Mouse (Mus musculus): ENCODE data around the gene Map3k14. TPM values are rescaled to one million over a fixed set of nuclear protein-coding genes. Genes with fewer than 3 reads are reported as not detected.

The Map3k14 gene
- polyA plus RNA-seq, 1 experiment: 2.3 TPM

GRCm38 (mm10) chr11:103198911-103199803 lies 68.1 kb downstream of the Map3k14 start:
- H3K27me3 ChIP-seq (replicated peaks): peaks cover 64% of the 10 kb centered on the region
- H3K36me3 ChIP-seq (replicated peaks; ENCODE audit: low read length): peaks cover 50% of the 10 kb centered on the region
- no peak for TF ChIP-seq FLI1 (IDR thresholded peaks at IDR 0.05; ENCODE audit: low read length)
- no peak for TF ChIP-seq GATA1 (IDR thresholded peaks at IDR 0.05; ENCODE audit: borderline replicate concordance, low read length)
- H3K4me3 ChIP-seq (replicated peaks): no peak overlapping the region
- H3K4me1 ChIP-seq: peaks cover 19% of the 10 kb centered on the region
- H3K9me3 ChIP-seq: no peaks in the 10 kb centered on the region

- Histone ChIP-seq H3K4me3 (replicated peaks) (no peak overlapping the region), H3K9me3 (no peaks in the 10 kb centered on the region), H3K4me1 (peaks cover 19% of the 10 kb centered on the region), H3K27me3 (replicated peaks) (peaks cover 70% of the 10 kb centered on the region), H3K36me3 (replicated peaks; ENCODE audit: low read length) (peaks cover 58% of the 10 kb centered on the region)
- TF ChIP-seq FLI1 (IDR thresholded peaks at IDR 0.05; ENCODE audit: low read length): no peak
- no peak for TF ChIP-seq GATA1 (IDR thresholded peaks at IDR 0.05; ENCODE audit: borderline replicate concordance, low read length)
Measured at GRCm38 (mm10) chr11:103198339-103198738, 68.9 kb downstream of the Map3k14 start.

GRCm38 (mm10) chr11:103197340-103197739 lies 69.9 kb downstream of the Map3k14 start:
- H3K4me3 ChIP-seq (replicated peaks): no peak overlapping the region
- H3K9me3 ChIP-seq: no peaks in the 10 kb centered on the region
- peaks cover 67% of the 10 kb centered on the region for H3K27me3 ChIP-seq (replicated peaks)
- H3K4me1 ChIP-seq: peaks cover 18% of the 10 kb centered on the region
- TF ChIP-seq GATA1 (IDR thresholded peaks at IDR 0.05; ENCODE audit: borderline replicate concordance, low read length) (no peak), FLI1 (IDR thresholded peaks at IDR 0.05; ENCODE audit: low read length) (no peak)
- H3K36me3 ChIP-seq (replicated peaks; ENCODE audit: low read length): peaks cover 68% of the 10 kb centered on the region

- H3K27me3 ChIP-seq (replicated peaks): peaks cover 63% of the 10 kb centered on the region
- peaks cover 80% of the 10 kb centered on the region for H3K36me3 ChIP-seq (replicated peaks; ENCODE audit: low read length)
- no peak overlapping the region for H3K4me3 ChIP-seq (replicated peaks)
- TF ChIP-seq GATA1 (IDR thresholded peaks at IDR 0.05; ENCODE audit: borderline replicate concordance, low read length): no peak
- TF ChIP-seq FLI1 (IDR thresholded peaks at IDR 0.05; ENCODE audit: low read length): no peak
- H3K9me3 ChIP-seq: no peaks in the 10 kb centered on the region
- peaks cover 16% of the 10 kb centered on the region for H3K4me1 ChIP-seq
Measured at GRCm38 (mm10) chr11:103195656-103196055, 71.6 kb downstream of the Map3k14 start.

- H3K36me3 ChIP-seq (replicated peaks; ENCODE audit: low read length): peaks cover 84% of the 10 kb centered on the region
- peaks cover 61% of the 10 kb centered on the region for H3K27me3 ChIP-seq (replicated peaks)
- no peak for TF ChIP-seq FLI1 (IDR thresholded peaks at IDR 0.05; ENCODE audit: low read length)
- TF ChIP-seq GATA1 (IDR thresholded peaks at IDR 0.05; ENCODE audit: borderline replicate concordance, low read length): no peak
- peaks cover 20% of the 10 kb centered on the region for H3K4me1 ChIP-seq
- H3K4me3 ChIP-seq (replicated peaks): no peak overlapping the region
- no peaks in the 10 kb centered on the region for H3K9me3 ChIP-seq
Measured at GRCm38 (mm10) chr11:103195236-103195635, 72.0 kb downstream of the Map3k14 start.

- Histone ChIP-seq H3K4me3 (replicated peaks) (no peak overlapping the region), H3K27me3 (replicated peaks) (peaks cover 52% of the 10 kb centered on the region), H3K9me3 (no peaks in the 10 kb centered on the region), H3K4me1 (peaks cover 23% of the 10 kb centered on the region), H3K36me3 (replicated peaks; ENCODE audit: low read length) (peaks cover 92% of the 10 kb centered on the region)
- no peak for TF ChIP-seq GATA1 (IDR thresholded peaks at IDR 0.05; ENCODE audit: borderline replicate concordance, low read length)
- TF ChIP-seq FLI1 (IDR thresholded peaks at IDR 0.05; ENCODE audit: low read length): no peak
Measured at GRCm38 (mm10) chr11:103193825-103194168, 73.5 kb downstream of the Map3k14 start.

GRCm38 (mm10) chr11:103192956-103193824 lies 74.1 kb downstream of the Map3k14 start:
- Histone ChIP-seq H3K4me3 (replicated peaks) (no peak overlapping the region), H3K4me1 (peaks cover 23% of the 10 kb centered on the region), H3K9me3 (no peaks in the 10 kb centered on the region), H3K27me3 (replicated peaks) (peaks cover 49% of the 10 kb centered on the region), H3K36me3 (replicated peaks; ENCODE audit: low read length) (peaks cover 90% of the 10 kb centered on the region)
- TF ChIP-seq FLI1 (IDR thresholded peaks at IDR 0.05; ENCODE audit: low read length) (no peak), GATA1 (IDR thresholded peaks at IDR 0.05; ENCODE audit: borderline replicate concordance, low read length) (no peak)

GRCm38 (mm10) chr11:103192230-103192955 lies 74.9 kb downstream of the Map3k14 start:
- Histone ChIP-seq H3K36me3 (replicated peaks; ENCODE audit: low read length) (peaks cover 89% of the 10 kb centered on the region), H3K4me1 (peaks cover 23% of the 10 kb centered on the region), H3K27me3 (replicated peaks) (peaks cover 44% of the 10 kb centered on the region), H3K4me3 (replicated peaks) (no peak overlapping the region), H3K9me3 (no peaks in the 10 kb centered on the region)
- no peak for TF ChIP-seq GATA1 (IDR thresholded peaks at IDR 0.05; ENCODE audit: borderline replicate concordance, low read length)
- TF ChIP-seq FLI1 (IDR thresholded peaks at IDR 0.05; ENCODE audit: low read length): no peak

GRCm38 (mm10) chr11:103184891-103185290 lies 82.4 kb downstream of the Map3k14 start:
- Histone ChIP-seq H3K4me1 (peaks cover 14% of the 10 kb centered on the region), H3K4me3 (replicated peaks) (no peak overlapping the region), H3K27me3 (replicated peaks) (peaks cover 6% of the 10 kb centered on the region), H3K36me3 (replicated peaks; ENCODE audit: low read length) (peaks cover 62% of the 10 kb centered on the region), H3K9me3 (no peaks in the 10 kb centered on the region)
- TF ChIP-seq GATA1 (IDR thresholded peaks at IDR 0.05; ENCODE audit: borderline replicate concordance, low read length) (no peak), FLI1 (IDR thresholded peaks at IDR 0.05; ENCODE audit: low read length) (no peak)

Measured in megakaryocyte, embryonic 14.5 days (primary cell).